Mouse (Mus musculus) liver, embryonic 13.5 days (tissue): ENCODE results near the gene Rab11fip4. TPM values are rescaled to one million over a fixed set of nuclear protein-coding genes. Genes with fewer than 3 reads are reported as not detected.

Source experiments
- ATAC-seq: fragments of 200-750 bp; cut with Nextera tagmentation; 2 replicates; pipeline ENCODE4 v1.8.0; 2017; ENCODE audit warnings: low read depth, mild to moderate bottlenecking, moderate number of reproducible peaks, moderate library complexity
- DNase-seq: peaks from one replicate; pipeline ENCODE4 v3.0.0; 2022
- H3K27ac ChIP-seq: fragments of 300-500 bp; sonication (generic); 2 replicates; pipeline ENCODE4 v1.5.1; 2015; ENCODE audit warnings: moderate library complexity, mild to moderate bottlenecking, inconsistent platforms
- H3K27me3 ChIP-seq: fragments of 300-500 bp; sonication (generic); 2 replicates; pipeline ENCODE4 v1.6.1; 2015; ENCODE audit warnings: mild to moderate bottlenecking, inconsistent platforms
- H3K36me3 ChIP-seq: fragments of 300-500 bp; sonication (generic); 2 replicates; pipeline ENCODE4 v1.6.1; 2015; ENCODE audit warnings: mild to moderate bottlenecking, inconsistent platforms
- H3K4me1 ChIP-seq: fragments of 300-500 bp; sonication (generic); replicated peaks from 2 replicates; pipeline ENCODE4 v1.6.1; 2015; ENCODE audit warnings: inconsistent platforms
- H3K4me2 ChIP-seq: fragments of 300-500 bp; sonication (generic); 2 replicates; pipeline ENCODE4 v1.6.1; 2015; ENCODE audit warnings: inconsistent platforms, mild to moderate bottlenecking, moderate library complexity
- H3K4me3 ChIP-seq: fragments of 300-500 bp; sonication (generic); replicated peaks from 2 replicates; pipeline ENCODE4 v1.5.1; 2015; ENCODE audit warnings: mild to moderate bottlenecking, inconsistent platforms
- H3K9ac ChIP-seq: fragments of 300-500 bp; sonication (generic); 2 replicates; pipeline ENCODE4 v1.6.1; 2015; ENCODE audit warnings: mild to moderate bottlenecking, inconsistent platforms
- H3K9me3 ChIP-seq: fragments of 300-500 bp; sonication (generic); replicated peaks from 2 replicates; pipeline ENCODE4 v1.6.1; 2016; ENCODE audit warnings: inconsistent platforms
- WGBS: fragments of 180-500 bp; shearing (Covaris S2); methylation state at CpG from one replicate; pipeline ENCODE4 v1.1.7; 2015; ENCODE audit not compliant: insufficient replicate concordance; 5-methylcytosine and 5-hydroxymethylcytosine counted together
- polyA plus RNA-seq: library from polyadenylated mRNA; unstranded; fragments of >200 nt; fragmentation: Nextera tagmentation; extraction: Ambion mirVana; gene quantifications from 2 replicates; pipeline ENCODE4 v1.2.1, GENCODE M21; 2015

The Rab11fip4 gene
- polyA plus RNA-seq, 1 experiment from 2014 or later: 0.47 TPM

DNA sequence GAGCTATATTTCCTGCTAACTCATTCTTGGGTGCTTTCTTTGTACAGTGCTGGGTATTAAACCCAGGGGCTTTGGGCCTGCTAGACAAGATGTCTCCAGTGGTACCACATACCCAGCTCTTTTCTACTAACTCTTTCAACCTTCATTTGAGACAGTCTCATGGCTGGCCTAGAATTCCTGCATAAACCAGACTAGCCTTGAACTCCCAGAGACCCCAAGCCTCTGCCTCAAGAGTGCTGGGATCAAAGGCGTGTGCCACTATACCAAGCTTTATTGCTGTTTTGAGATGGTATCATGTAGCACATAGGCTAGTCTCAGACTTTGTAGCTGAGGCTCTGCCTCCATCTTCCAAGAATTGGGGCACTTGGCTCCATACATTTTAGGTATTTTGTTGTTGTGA lies 65.5 kb downstream of the Rab11fip4 start:
- no peaks in the 10 kb centered on the region for H3K9me3 ChIP-seq
- ATAC-seq: no peak
- H3K27ac ChIP-seq: no peak overlapping the region
- H3K4me1 ChIP-seq: peaks cover 31% of the 10 kb centered on the region
- no peak overlapping the region for H3K4me2 ChIP-seq
- H3K27me3 ChIP-seq: peaks cover 20% of the 10 kb centered on the region
- H3K36me3 ChIP-seq: no peaks in the 10 kb centered on the region
- H3K9ac ChIP-seq: no peak overlapping the region
- DNase-seq: no peak
- 70% methylated on average over 1 of the region's 1 CpGs for WGBS
- H3K4me3 ChIP-seq: no peak overlapping the region

- Histone ChIP-seq H3K27me3 (peaks cover 26% of the 10 kb centered on the region), H3K9ac (no peak overlapping the region), H3K9me3 (no peaks in the 10 kb centered on the region), H3K4me2 (no peak overlapping the region), H3K4me3 (no peak overlapping the region), H3K36me3 (no peaks in the 10 kb centered on the region), H3K27ac (no peak overlapping the region), H3K4me1 (peaks cover 34% of the 10 kb centered on the region)
- WGBS: 55% methylated on average over 5 of the region's 5 CpGs
- DNase-seq (no peak), ATAC-seq (no peak)
Measured at GRCm38 (mm10) chr11:79657053-79657452, 66.0 kb downstream of the Rab11fip4 start.

DNA sequence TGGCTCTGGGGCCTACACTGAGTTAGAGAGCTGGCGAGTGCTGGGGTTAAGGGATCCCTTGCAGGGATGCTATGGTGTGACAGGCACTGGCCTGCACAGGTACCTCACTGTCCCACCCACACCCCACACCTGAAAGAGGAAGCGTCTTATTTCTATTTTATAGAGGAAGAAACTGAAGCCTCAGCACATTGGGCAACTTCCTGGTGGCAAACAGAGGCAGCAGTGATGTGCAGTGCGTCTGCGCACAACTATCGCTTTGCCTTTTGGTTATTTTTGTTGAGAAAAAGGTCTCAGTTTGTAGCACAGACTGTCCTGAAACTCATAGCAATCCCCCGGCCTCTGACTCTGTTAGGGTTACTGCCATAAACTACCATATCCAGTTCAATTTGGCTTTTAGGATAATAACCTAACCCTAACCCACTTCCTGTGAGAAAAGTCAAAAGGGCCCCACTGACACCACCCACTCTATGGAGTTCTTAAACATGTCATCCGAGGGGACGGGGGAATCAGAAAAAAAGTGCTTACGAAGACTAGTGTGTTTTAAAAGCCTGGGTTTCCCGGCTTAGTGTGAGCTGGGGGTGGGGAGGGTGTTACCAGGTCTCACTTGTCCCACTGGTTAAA lies 67.3 kb downstream of the Rab11fip4 start:
- DNase-seq (no peak), ATAC-seq (no peak)
- peaks cover 38% of the 10 kb centered on the region for H3K27me3 ChIP-seq
- no peak overlapping the region for H3K4me3 ChIP-seq
- H3K4me1 ChIP-seq: peaks cover 39% of the 10 kb centered on the region
- no peak overlapping the region for H3K4me2 ChIP-seq
- WGBS: 56% methylated on average over 10 of the region's 10 CpGs
- no peaks in the 10 kb centered on the region for H3K9me3 ChIP-seq
- no peaks in the 10 kb centered on the region for H3K36me3 ChIP-seq
- H3K9ac ChIP-seq: no peak overlapping the region
- no peak overlapping the region for H3K27ac ChIP-seq

- DNase-seq (peak; percentile 59), ATAC-seq (peak; percentile 66)
- H3K36me3 ChIP-seq: no peaks in the 10 kb centered on the region
- H3K4me3 ChIP-seq: peak overlapping the region; percentile 57
- peak overlapping the region; percentile 54 for H3K9ac ChIP-seq
- H3K4me2 ChIP-seq: peak overlapping the region; percentile 85
- no peaks in the 10 kb centered on the region for H3K9me3 ChIP-seq
- 2% methylated on average over 69 of the region's 69 CpGs for WGBS
- H3K27me3 ChIP-seq: peaks cover 45% of the 10 kb centered on the region
- no peak overlapping the region for H3K27ac ChIP-seq
- peaks cover 40% of the 10 kb centered on the region for H3K4me1 ChIP-seq
Measured at GRCm38 (mm10) chr11:79660361-79661205, 69.6 kb downstream of the Rab11fip4 start.

DNA sequence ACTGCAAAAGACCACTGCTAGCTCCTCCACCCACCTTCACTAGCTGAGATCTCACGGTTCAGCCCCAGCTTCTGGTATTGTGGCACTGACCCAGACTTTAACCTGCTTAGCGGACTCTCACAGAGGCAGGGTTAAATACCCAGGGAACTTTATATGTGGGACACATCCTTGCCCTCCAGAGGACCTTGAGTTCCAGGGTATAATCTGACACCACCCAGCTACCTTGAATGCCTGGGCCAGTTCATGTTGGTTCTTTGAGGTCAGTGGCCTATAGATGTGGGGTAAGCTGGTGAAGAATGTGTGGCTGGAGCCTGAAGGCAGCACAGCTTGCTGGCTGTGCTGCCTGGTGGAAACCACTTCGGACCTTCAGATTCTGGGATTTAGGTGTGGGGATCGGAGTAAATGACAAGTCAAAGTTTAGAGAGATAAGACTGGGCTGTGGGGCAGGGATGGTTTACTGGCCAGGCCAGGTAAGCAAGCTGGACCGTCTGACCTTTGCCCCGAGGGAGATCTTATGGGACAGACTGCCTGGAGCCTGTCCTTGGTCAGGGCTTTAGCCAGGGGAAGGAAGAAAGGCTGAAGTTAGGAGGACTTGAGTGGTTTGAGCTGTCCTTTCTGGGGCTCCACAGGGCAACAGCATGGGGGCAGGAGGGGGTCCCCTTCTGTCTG lies 71.0 kb downstream of the Rab11fip4 start:
- H3K27me3 ChIP-seq: peaks cover 45% of the 10 kb centered on the region
- no peak for ATAC-seq
- H3K4me3 ChIP-seq: no peak overlapping the region
- peaks cover 38% of the 10 kb centered on the region for H3K4me1 ChIP-seq
- peak overlapping the region; percentile 85 for H3K4me2 ChIP-seq
- H3K9me3 ChIP-seq: no peaks in the 10 kb centered on the region
- no peak overlapping the region for H3K9ac ChIP-seq
- H3K27ac ChIP-seq: no peak overlapping the region
- WGBS: 56% methylated on average over 6 of the region's 6 CpGs
- no peaks in the 10 kb centered on the region for H3K36me3 ChIP-seq
- no peak for DNase-seq

- 67% methylated on average over 9 of the region's 9 CpGs for WGBS
Measured at GRCm38 (mm10) chr11:79663158-79663557, 72.1 kb downstream of the Rab11fip4 start.

DNA sequence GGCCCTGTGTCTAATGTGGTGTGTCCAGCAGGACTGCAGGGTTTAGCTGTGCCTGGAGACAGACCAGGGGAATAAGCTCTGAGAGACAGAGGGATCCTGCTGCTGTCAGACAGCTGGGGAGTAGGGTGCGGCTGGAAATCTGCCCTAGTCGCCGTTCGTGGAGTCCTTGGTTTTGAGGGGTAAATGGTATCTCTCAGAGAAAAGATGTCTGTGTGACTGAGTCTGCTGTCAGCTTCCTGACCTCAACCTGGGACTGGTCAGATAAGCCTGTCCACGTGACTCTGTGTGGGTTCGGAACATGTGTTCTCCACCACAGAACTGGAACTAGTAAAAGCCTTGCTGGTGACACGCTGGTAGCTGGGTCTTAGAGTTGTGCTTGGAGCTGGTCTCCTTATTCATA lies 72.6 kb downstream of the Rab11fip4 start:
- Histone ChIP-seq H3K27ac (no peak overlapping the region), H3K27me3 (peaks cover 45% of the 10 kb centered on the region), H3K9ac (no peak overlapping the region), H3K4me2 (no peak overlapping the region), H3K9me3 (no peaks in the 10 kb centered on the region), H3K36me3 (no peaks in the 10 kb centered on the region), H3K4me3 (no peak overlapping the region), H3K4me1 (peaks cover 38% of the 10 kb centered on the region)
- DNase-seq (no peak), ATAC-seq (no peak)
- WGBS: 5% methylated on average over 7 of the region's 7 CpGs

More at GRCm38 (mm10) chr11:79663158-79663557, 72.1 kb downstream of the Rab11fip4 start:
- no peak overlapping the region for H3K9ac ChIP-seq
- peaks cover 38% of the 10 kb centered on the region for H3K4me1 ChIP-seq
- no peak overlapping the region for H3K27ac ChIP-seq
- DNase-seq: no peak
- peaks cover 45% of the 10 kb centered on the region for H3K27me3 ChIP-seq
- no peak overlapping the region for H3K4me3 ChIP-seq
- H3K4me2 ChIP-seq: no peak overlapping the region
- no peaks in the 10 kb centered on the region for H3K9me3 ChIP-seq
- ATAC-seq: no peak
- no peaks in the 10 kb centered on the region for H3K36me3 ChIP-seq

DNA sequence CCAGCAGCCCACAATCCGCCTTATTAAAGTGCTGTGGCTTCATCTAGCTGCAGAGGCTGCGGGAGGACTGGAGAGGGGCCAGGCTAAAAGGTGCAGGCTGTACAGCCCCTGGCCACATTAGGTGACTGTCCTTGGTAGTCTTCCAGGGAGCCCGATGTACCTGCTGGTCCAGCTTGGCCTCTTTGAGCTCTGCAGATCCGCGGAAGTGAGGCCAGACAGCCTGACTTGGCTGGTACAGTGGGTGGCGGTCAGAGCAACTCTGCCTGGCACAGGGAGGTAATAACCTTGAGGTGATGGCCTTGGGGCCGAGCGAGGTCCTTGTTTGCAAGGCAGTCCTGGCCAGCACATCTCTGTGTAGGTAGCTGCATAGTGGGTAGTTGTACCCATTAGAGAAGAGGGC lies 75.5 kb downstream of the Rab11fip4 start:
- Histone ChIP-seq H3K9ac (no peak overlapping the region), H3K36me3 (no peaks in the 10 kb centered on the region), H3K27ac (no peak overlapping the region), H3K4me1 (peaks cover 38% of the 10 kb centered on the region), H3K4me2 (no peak overlapping the region), H3K9me3 (no peaks in the 10 kb centered on the region), H3K27me3 (peaks cover 24% of the 10 kb centered on the region), H3K4me3 (no peak overlapping the region)
- 72% methylated on average over 8 of the region's 8 CpGs for WGBS
- ATAC-seq: no peak
- DNase-seq: no peak

- no peaks in the 10 kb centered on the region for H3K9me3 ChIP-seq
- H3K27ac ChIP-seq: no peak overlapping the region
- no peak overlapping the region for H3K9ac ChIP-seq
- H3K36me3 ChIP-seq: no peaks in the 10 kb centered on the region
- 0 out of 2 replicates have a peak, but pooled peaks cover under 1% of the 10 kb centered on the region for H3K27me3 ChIP-seq
- H3K4me3 ChIP-seq: no peak overlapping the region
- WGBS: 54% methylated on average over 6 of the region's 6 CpGs
- ATAC-seq (no peak), DNase-seq (no peak)
- peaks cover 29% of the 10 kb centered on the region for H3K4me1 ChIP-seq
- H3K4me2 ChIP-seq: no peak overlapping the region
Measured at GRCm38 (mm10) chr11:79669210-79669609, 78.2 kb downstream of the Rab11fip4 start.

- ATAC-seq (no peak), DNase-seq (no peak)
- Histone ChIP-seq H3K9me3 (no peaks in the 10 kb centered on the region), H3K4me2 (no peak overlapping the region), H3K4me3 (no peak overlapping the region), H3K9ac (no peak overlapping the region), H3K27me3 (no peaks in the 10 kb centered on the region), H3K27ac (no peak overlapping the region), H3K4me1 (peaks cover 36% of the 10 kb centered on the region), H3K36me3 (no peaks in the 10 kb centered on the region)
- 36% methylated on average over 3 of the region's 3 CpGs for WGBS
Measured at GRCm38 (mm10) chr11:79669947-79670346, 78.9 kb downstream of the Rab11fip4 start.

DNA sequence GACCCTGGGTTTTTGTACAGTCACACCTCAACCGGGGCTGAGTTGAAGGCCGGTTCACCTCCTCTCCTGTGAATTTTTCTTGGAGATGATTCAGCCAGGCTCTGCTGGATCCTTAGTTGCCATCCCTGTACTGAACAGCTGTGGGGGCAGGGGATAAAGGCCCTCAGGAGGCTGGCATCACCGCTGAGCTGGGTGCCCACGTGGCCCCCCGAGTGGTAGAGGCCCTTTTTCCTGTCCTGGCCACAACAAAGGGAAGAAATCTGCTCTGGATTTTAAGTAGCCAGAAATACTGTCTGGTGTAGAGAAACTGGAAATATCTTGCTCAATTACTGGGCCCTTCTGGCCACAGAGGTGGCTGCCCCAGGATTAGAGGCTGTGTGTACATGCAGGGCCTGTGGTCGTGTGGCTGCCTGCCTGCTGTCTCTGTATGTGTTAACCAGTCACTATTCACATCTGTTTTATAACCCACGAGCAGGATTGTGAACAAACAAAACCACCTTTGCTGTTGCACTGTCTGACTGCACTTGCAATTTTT lies 79.5 kb downstream of the Rab11fip4 start:
- H3K36me3 ChIP-seq: no peaks in the 10 kb centered on the region
- no peak overlapping the region for H3K4me2 ChIP-seq
- no peaks in the 10 kb centered on the region for H3K27me3 ChIP-seq
- no peaks in the 10 kb centered on the region for H3K9me3 ChIP-seq
- H3K4me3 ChIP-seq: no peak overlapping the region
- 35% methylated on average over 7 of the region's 7 CpGs for WGBS
- no peak overlapping the region for H3K27ac ChIP-seq
- ATAC-seq: no peak
- no peak for DNase-seq
- H3K9ac ChIP-seq: no peak overlapping the region
- H3K4me1 ChIP-seq: peaks cover 38% of the 10 kb centered on the region
